Mouse (Mus musculus) kidney, adult 2 months (tissue): Measurements from ENCODE around the gene Cd44.

ENCODE experiments used
- CTCF ChIP-seq: fragments of 200-500 bp; conservative IDR thresholded peaks from 2 replicates; pipeline ENCODE4 v1.5.1; 2011; ENCODE audit warnings: low read depth, mild to moderate bottlenecking, control low read depth, low read length, moderate library complexity, mixed read lengths; ENCODE audit not compliant: insufficient read depth, insufficient read length
- POLR2A ChIP-seq: fragments of 200-500 bp; IDR thresholded peaks from one replicate; pipeline ENCODE4 v1.6.1; 2011; ENCODE audit warnings: low read depth, low read length, control low read depth

DNA sequence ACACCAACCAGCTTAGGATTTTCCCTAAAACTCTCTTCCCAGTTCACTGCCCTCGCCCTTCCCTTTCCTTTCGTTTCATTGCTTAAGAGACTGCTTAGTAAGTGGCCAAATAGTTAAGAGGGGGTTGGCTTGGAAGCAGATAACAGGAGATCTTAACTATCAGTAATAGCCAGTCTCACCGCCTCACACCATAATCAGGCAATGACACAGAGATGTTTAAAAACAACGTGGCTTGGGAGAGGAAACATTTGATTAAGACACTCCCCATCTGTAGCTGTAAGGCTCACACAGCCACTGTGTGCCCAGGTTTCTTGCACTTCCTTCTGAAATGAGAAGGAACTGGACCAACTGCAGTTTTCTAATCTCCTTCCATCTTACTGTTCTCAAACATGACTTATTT is 115.8 kb downstream of the Cd44 start:
- no peak for TF ChIP-seq CTCF
- no peak for TF ChIP-seq POLR2A
